In genomic region chr17:28712305-28712704, GRCm38 (mm10) we compare ENCODE assay signal across 22 mouse cellular contexts. TPM values are rescaled to one million over a fixed set of nuclear protein-coding genes. Genes with fewer than 3 reads are reported as not detected.
DNase-seq lines count a peak whose midpoint lies in the region; ATAC-seq and TF ChIP-seq lines count a peak whose summit lies in the region.
"Had no signal": no experiment of that assay in that cellular context is flagged by ENCODE, and none has a peak within 500 bp of the region (broad histone marks: within the 10 kb centered on the region; RNA-seq: fewer than 3 reads in every experiment).

No protein-coding gene starts in this region.

- intact Hi-C loops in gastrocnemius, adult 2 months (cut with DNase I) = no loop called here
- intact Hi-C loops in heart, postnatal 36 days (cut with DNase I) = loop anchor here (2.0 kb wide), 1 partner anchor 16 kb away; no protein-coding TSS in a partner anchor

- peak overlapping the region; percentile 28; the same call in 1 of the 2 replicates for H3K4me2 ChIP-seq in heart, embryonic 14.5 days (ENCODE audit: low read length)
- H3K4me2 ChIP-seq in kidney, embryonic 14.5 days (replicated peaks; ENCODE audit: low read depth, low read length) = no peak overlapping the region
- H3K4me2 ChIP-seq: embryonic facial prominence, embryonic 13.5 days; forebrain, embryonic 12.5 days had no signal

- no peak overlapping the region for H3K4me3 ChIP-seq in gastrocnemius, adult 2 months
- no peak overlapping the region for H3K4me3 ChIP-seq in heart, embryonic 14.5 days (ENCODE audit: control insufficient read depth in 1 of 2, insufficient read depth in 1 of 2, low read depth in 1 of 2, low read length in 2 of 2)
- H3K4me3 ChIP-seq in kidney, embryonic 14.5 days (ENCODE audit: low read length) = no peak overlapping the region
- H3K4me3 ChIP-seq: embryonic facial prominence, embryonic 13.5 days; erythroblast, embryonic 14.5 days; forebrain, embryonic 12.5 days had no signal

- no peak for TF ChIP-seq CTCF in gastrocnemius, adult 2 months (IDR thresholded peaks at IDR 0.05)

- H3K4me1 ChIP-seq in heart, embryonic 14.5 days (ENCODE audit: control insufficient read depth in 2 of 2, insufficient read depth in 2 of 2, low read length in 2 of 2) = peaks cover 11 to 30% of the 10 kb centered on the region in 2 experiments
- H3K4me1 ChIP-seq in kidney, embryonic 14.5 days (ENCODE audit: control insufficient read depth, insufficient read depth, low read length) = 0 out of 2 replicates have a peak, but pooled peaks cover 5% of the 10 kb centered on the region

- no peak for ATAC-seq in heart, embryonic 14.5 days (ENCODE audit: insufficient number of reproducible peaks, insufficient read depth, low FRiP score, low read depth)
- ATAC-seq in kidney, embryonic 14.5 days (ENCODE audit: low FRiP score, low TSS enrichment) = no peak
- ATAC-seq: hindbrain, postnatal 0 days had no signal

- no peak overlapping the region; the same call in 1 of the 2 replicates for H3K27ac ChIP-seq in gastrocnemius, adult 2 months
- peak overlapping the region; percentile 57; a peak in 3 of 4 replicates for H3K27ac ChIP-seq in heart, embryonic 14.5 days (replicated peaks in 1 of 2; ENCODE audit: control insufficient read depth in 1 of 2, insufficient read depth in 1 of 2, low read depth in 2 of 2, low read length in 2 of 2)
- H3K27ac ChIP-seq in kidney, embryonic 14.5 days (ENCODE audit: low read depth, low read length) = no peak overlapping the region
- H3K27ac ChIP-seq: embryonic facial prominence, embryonic 13.5 days; forebrain, embryonic 12.5 days; hindbrain, postnatal 0 days had no signal

- peaks cover 37% of the 10 kb centered on the region for H3K36me3 ChIP-seq in heart, embryonic 14.5 days (ENCODE audit: control insufficient read depth, insufficient read depth, low read length)
- peaks cover 36% of the 10 kb centered on the region for H3K36me3 ChIP-seq in kidney, embryonic 14.5 days (ENCODE audit: control insufficient read depth, insufficient read depth, low read length)

- H3K9ac ChIP-seq in heart, embryonic 14.5 days (ENCODE audit: low read length) = no peak overlapping the region
- H3K9ac ChIP-seq in kidney, embryonic 14.5 days (ENCODE audit: low read depth, low read length) = no peak overlapping the region
- H3K9ac ChIP-seq: embryonic facial prominence, embryonic 13.5 days; forebrain, embryonic 12.5 days had no signal

- no peaks in the 10 kb centered on the region for H3K9me3 ChIP-seq in heart, embryonic 14.5 days (ENCODE audit: control insufficient read depth, low read length)
- H3K9me3 ChIP-seq in kidney, embryonic 14.5 days (ENCODE audit: control insufficient read depth, low read length) = no peaks in the 10 kb centered on the region
- H3K9me3 ChIP-seq: embryonic facial prominence, embryonic 13.5 days; forebrain, embryonic 12.5 days had no signal

- 38% methylated on average over 6 of the region's 6 CpGs for WGBS in heart, embryonic 14.5 days
- 45% methylated on average over 6 of the region's 6 CpGs for WGBS in kidney, embryonic 14.5 days

- no peaks in the 10 kb centered on the region for H3K27me3 ChIP-seq in heart, embryonic 14.5 days (ENCODE audit: control insufficient read depth, insufficient read depth, low read length)
- H3K27me3 ChIP-seq in kidney, embryonic 14.5 days (ENCODE audit: control insufficient read depth, insufficient read depth, low read length) = no peaks in the 10 kb centered on the region
- H3K27me3 ChIP-seq: embryonic facial prominence, embryonic 13.5 days; forebrain, embryonic 12.5 days had no signal

- peak; percentile 15 for DNase-seq in gastrocnemius, adult 2 months
- no peak for DNase-seq in gastrocnemius, postnatal 25 days
- no peak for DNase-seq in heart, postnatal 36 days
- peak; percentile 17 to 27 for DNase-seq in kidney, postnatal 4 days
- DNase-seq in heart, postnatal 4 days = peak; percentile 21
- DNase-seq: adrenal gland, postnatal 10 days; cerebellum, adult 18-20 months; cerebellum, postnatal 25 days; embryo, embryonic 11 days; kidney, adult 11 months; lung, postnatal 10 days; midbrain, embryonic 14.5 days; thymus, adult 18-20 months; thymus, postnatal 36 days had no signal

RNA-seq across cellular contexts. Expression of gene AC170998.1, which starts 13.6 kb away (rescaled TPM):
- under 1 TPM; 0.39 to 0.71 TPM for total RNA-seq in gastrocnemius, adult 2 months (2021)
- under 1 TPM in 1 of 2 experiments, not detected in 1; 0.94 TPM for total RNA-seq in gastrocnemius, postnatal 25 days (2021)
- 2.2 and 2.5 TPM in 2 replicates for polyA plus RNA-seq in heart, embryonic 14.5 days (2014; fragmentation: Nextera tagmentation; extraction: Ambion mirVana)
- total RNA-seq in heart, postnatal 36 days (2021) = under 1 TPM in 1 of 2 experiments, not detected in 1; 0.62 TPM
- polyA plus RNA-seq in kidney, embryonic 14.5 days (2014; fragmentation: Nextera tagmentation; extraction: Ambion mirVana) = 2.7 and 3.3 TPM in 2 replicates
- 1 to 10 TPM; 1.1 to 1.8 TPM for total RNA-seq in heart, postnatal 4 days (2021)
- polyA plus RNA-seq: erythroblast, embryonic 14.5 days; liver, adult 2 months had no signal

RNA-seq across cellular contexts. Expression of gene Mapk14, which starts 21.2 kb away (rescaled TPM):
- 10 to 100 TPM; 87.8 to 99.6 TPM for total RNA-seq in gastrocnemius, adult 2 months (2021)
- 10 to 100 TPM; 68.0 to 81.3 TPM for total RNA-seq in gastrocnemius, postnatal 25 days (2021)
- 37.6 and 38.3 TPM in 2 replicates for polyA plus RNA-seq in heart, embryonic 14.5 days (2014; fragmentation: Nextera tagmentation; extraction: Ambion mirVana)
- 10 to 100 TPM; 49.6 to 54.5 TPM for total RNA-seq in heart, postnatal 36 days (2021)
- 36.4 and 61.6 TPM in 2 replicates for polyA plus RNA-seq in kidney, embryonic 14.5 days (2014; fragmentation: Nextera tagmentation; extraction: Ambion mirVana)
- total RNA-seq in heart, postnatal 4 days (2021) = 10 to 100 TPM; 45.1 to 49.6 TPM

RNA-seq across cellular contexts. Expression of gene Slc26a8, which starts 22.3 kb away (rescaled TPM):
- under 1 TPM; 0.38 to 0.50 TPM for total RNA-seq in gastrocnemius, adult 2 months (2021)
- total RNA-seq in gastrocnemius, postnatal 25 days (2021) = under 1 TPM in 1 of 2 experiments, not detected in 1; 0.27 TPM
- polyA plus RNA-seq in heart, embryonic 14.5 days (2014; fragmentation: Nextera tagmentation; extraction: Ambion mirVana) = 0.34 and 0.51 TPM in 2 replicates
- under 1 TPM; 0.33 to 0.57 TPM for total RNA-seq in heart, postnatal 36 days (2021)
- 0.69 and 1.3 TPM in 2 replicates for polyA plus RNA-seq in kidney, embryonic 14.5 days (2014; fragmentation: Nextera tagmentation; extraction: Ambion mirVana)
- total RNA-seq in heart, postnatal 4 days (2021) = 1 to 10 TPM in 1 of 2 experiments, under 1 TPM in 1; 0.68 to 1.5 TPM
- total RNA-seq: liver, adult 2 months had no signal

RNA-seq across cellular contexts. Expression of gene Mapk13, which starts 56.8 kb away (rescaled TPM):
- under 1 TPM in 1 of 2 experiments, not detected in 1; 0.13 TPM for total RNA-seq in gastrocnemius, adult 2 months (2021)
- total RNA-seq in gastrocnemius, postnatal 25 days (2021) = under 1 TPM in 1 of 2 experiments, not detected in 1; 0.16 TPM
- 1.7 and 2.5 TPM in 2 replicates for polyA plus RNA-seq in heart, embryonic 14.5 days (2014; fragmentation: Nextera tagmentation; extraction: Ambion mirVana)
- total RNA-seq in heart, postnatal 36 days (2021) = under 1 TPM in 1 of 2 experiments, not detected in 1; 0.19 TPM
- polyA plus RNA-seq in kidney, embryonic 14.5 days (2014; fragmentation: Nextera tagmentation; extraction: Ambion mirVana) = 31.5 and 44.6 TPM in 2 replicates
- total RNA-seq in heart, postnatal 4 days (2021) = under 1 TPM; 0.47 to 0.50 TPM
- total RNA-seq: megakaryocyte-erythroid progenitor cell, adult 5-6 weeks had no signal
- polyA plus RNA-seq: erythroblast, embryonic 14.5 days had no signal

Comparison
In these comparisons a context has a peak if more than half of its experiments do, and no peak if none do; other contexts are left out.
1. DNase-seq: peak in gastrocnemius, adult 2 months (single experiment), kidney, postnatal 4 days (2 of 2) and heart, postnatal 4 days (single experiment); none in gastrocnemius, postnatal 25 days (single experiment) and heart, postnatal 36 days (0 of 2).
2. H3K27ac ChIP-seq: peak in heart, embryonic 14.5 days (2 of 2); none in gastrocnemius, adult 2 months (single experiment) and kidney, embryonic 14.5 days (single experiment).